Mouse (Mus musculus) CH12.LX (cell line): ENCODE results near the gene Mtg1.

Experiments
- CHD1 ChIP-seq: IDR thresholded peaks from 2 replicates; pipeline ENCODE4 v1.6.1; 2012; ENCODE audit warnings: low read depth, low read length, improper control_type of control experiment, inconsistent platforms
- CHD2 ChIP-seq: IDR thresholded peaks from 2 replicates; pipeline ENCODE4 v1.6.1; 2011; ENCODE audit warnings: low read length, improper control_type of control experiment
- CTCF ChIP-seq, 2 experiments: IDR thresholded peaks in 1 of 2; conservative IDR thresholded peaks in 1 of 2; 2 replicates each; pipeline ENCODE4 v1.5.1; 2011 to 2012; ENCODE audit warnings: low read depth in 2 of 2, low read length in 2 of 2, improper control_type of control experiment in 1 of 2, inconsistent platforms in 1 of 2, mild to moderate bottlenecking in 1 of 2, moderate library complexity in 1 of 2
- EP300 ChIP-seq: IDR thresholded peaks from 2 replicates; pipeline ENCODE4 v1.6.1; 2011; ENCODE audit warnings: low read length, improper control_type of control experiment
- ETS1 ChIP-seq: conservative IDR thresholded peaks from 2 replicates; pipeline ENCODE4 v1.6.1; 2012; ENCODE audit warnings: low read depth, mild to moderate bottlenecking, inconsistent platforms, low read length, improper control_type of control experiment, moderate library complexity
- HCFC1 ChIP-seq: IDR thresholded peaks from 2 replicates; pipeline ENCODE4 v1.6.1; 2012; ENCODE audit warnings: low read depth, mild to moderate bottlenecking, inconsistent platforms, low read length, improper control_type of control experiment
- MAFK ChIP-seq: IDR thresholded peaks from 2 replicates; pipeline ENCODE4 v1.6.1; 2011; ENCODE audit warnings: low read length, improper control_type of control experiment; ENCODE audit not compliant: insufficient replicate concordance
- MEF2A ChIP-seq: IDR thresholded peaks from 2 replicates; pipeline ENCODE4 v1.6.1; 2014; ENCODE audit warnings: low read depth, mild to moderate bottlenecking, inconsistent platforms, low read length, improper control_type of control experiment, borderline replicate concordance
- POLR2A ChIP-seq: IDR thresholded peaks from 2 replicates; pipeline ENCODE4 v1.6.1; 2011; ENCODE audit warnings: low read depth, mild to moderate bottlenecking, improper control_type of control experiment, low read length
- RCOR1 ChIP-seq: conservative IDR thresholded peaks from 2 replicates; pipeline ENCODE4 v1.6.1; 2012; ENCODE audit warnings: low read depth, mild to moderate bottlenecking, inconsistent platforms, low read length, improper control_type of control experiment

DNA sequence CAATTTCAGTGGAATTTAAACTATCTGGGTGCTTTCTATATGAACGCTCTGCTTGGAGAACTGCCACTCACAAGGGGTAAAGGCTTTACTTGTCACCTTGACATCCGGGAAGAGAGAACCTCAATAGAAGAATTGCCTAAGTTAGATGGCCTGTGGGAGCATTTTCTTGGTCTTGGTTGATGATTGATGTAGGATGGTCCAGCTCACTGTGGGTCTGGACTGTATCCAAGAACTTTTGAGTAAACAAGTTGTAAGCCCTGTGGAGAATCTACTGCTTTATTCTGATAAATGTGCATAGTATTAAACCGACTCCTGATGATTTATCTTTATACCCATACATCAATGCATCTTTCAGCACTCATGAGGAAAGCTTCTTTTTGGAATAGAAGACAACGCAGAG is 32.0 kb downstream of the Mtg1 start:
- TF ChIP-seq MEF2A, result no peak
- TF ChIP-seq POLR2A, result no peak
- no peak for TF ChIP-seq RCOR1
- TF ChIP-seq CTCF (conservative IDR thresholded peaks at IDR 0.05 in 1 of 2, IDR thresholded peaks at IDR 0.05 in 1 of 2; ENCODE audit: low read depth in 2 of 2, low read length in 2 of 2), result no peak
- TF ChIP-seq EP300, result no peak
- no peak for TF ChIP-seq CHD2
- no peak for TF ChIP-seq HCFC1
- no peak for TF ChIP-seq ETS1
- no peak for TF ChIP-seq MAFK
- TF ChIP-seq CHD1, result no peak
